Mouse (Mus musculus): ENCODE measurements around the gene Srrm4. TPM values are rescaled to one million over a fixed set of nuclear protein-coding genes. Genes with fewer than 3 reads are reported as not detected.

Gene Srrm4
- polyA plus RNA-seq, 1 experiment: not detected

DNA sequence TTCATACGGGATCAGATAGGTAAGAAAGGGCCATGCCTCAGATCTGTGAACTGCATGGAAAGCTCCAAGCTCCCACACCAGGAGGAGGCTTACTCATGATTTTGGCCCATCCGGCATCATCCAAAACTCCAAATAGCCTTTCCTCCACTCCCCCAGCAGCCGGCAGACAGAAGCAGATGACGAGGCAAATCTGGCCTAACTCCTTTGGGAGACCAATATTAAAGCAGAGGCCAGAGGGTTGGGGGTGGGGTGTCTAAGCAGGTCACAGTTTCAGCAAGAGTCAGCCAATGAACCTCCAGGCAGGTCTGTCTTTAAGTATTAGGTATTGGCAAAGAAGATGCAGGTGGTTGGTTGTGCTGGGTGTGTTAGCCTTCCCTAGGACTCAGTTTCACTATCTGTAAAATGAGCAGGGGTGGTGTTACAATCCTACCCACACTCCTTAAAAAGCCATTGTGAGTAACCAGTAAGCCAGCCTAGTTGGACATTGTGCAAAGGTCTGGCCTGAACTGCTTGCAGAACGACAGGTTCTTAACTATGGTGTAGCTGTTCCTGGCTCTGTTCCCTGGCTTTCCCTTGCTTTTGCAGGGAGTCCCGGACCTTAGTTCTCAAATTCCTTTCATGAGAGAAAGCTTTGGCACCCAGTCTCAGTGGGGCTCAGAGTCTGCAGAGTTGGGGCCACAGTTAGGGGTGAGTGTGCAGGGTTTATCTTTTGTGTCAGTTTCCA, 172.1 kb downstream of the Srrm4 start:
- TF ChIP-seq GATA1 (IDR thresholded peaks at IDR 0.05; ENCODE audit: low read length): no peak

DNA sequence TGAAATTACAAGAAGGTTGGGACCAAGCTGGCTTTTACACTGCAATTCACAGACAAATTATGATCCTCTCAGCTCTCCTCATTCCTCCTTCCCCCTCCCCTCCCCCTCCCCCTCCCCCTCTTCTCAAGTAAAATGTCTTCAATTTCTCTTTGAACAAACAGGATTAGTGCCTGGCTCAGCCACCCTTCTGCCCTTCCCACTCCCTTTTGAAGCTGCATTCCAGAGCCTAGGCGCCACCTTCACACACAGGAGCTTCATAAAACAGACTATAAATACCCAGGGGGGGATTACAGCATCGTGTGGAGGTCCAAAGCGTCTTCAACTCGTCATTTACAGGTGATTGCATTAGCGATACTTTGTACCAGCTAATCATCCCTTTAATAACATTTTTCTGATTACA, 175.4 kb downstream of the Srrm4 start:
- TF ChIP-seq GATA1 (IDR thresholded peaks at IDR 0.05; ENCODE audit: low read length): no peak

DNA sequence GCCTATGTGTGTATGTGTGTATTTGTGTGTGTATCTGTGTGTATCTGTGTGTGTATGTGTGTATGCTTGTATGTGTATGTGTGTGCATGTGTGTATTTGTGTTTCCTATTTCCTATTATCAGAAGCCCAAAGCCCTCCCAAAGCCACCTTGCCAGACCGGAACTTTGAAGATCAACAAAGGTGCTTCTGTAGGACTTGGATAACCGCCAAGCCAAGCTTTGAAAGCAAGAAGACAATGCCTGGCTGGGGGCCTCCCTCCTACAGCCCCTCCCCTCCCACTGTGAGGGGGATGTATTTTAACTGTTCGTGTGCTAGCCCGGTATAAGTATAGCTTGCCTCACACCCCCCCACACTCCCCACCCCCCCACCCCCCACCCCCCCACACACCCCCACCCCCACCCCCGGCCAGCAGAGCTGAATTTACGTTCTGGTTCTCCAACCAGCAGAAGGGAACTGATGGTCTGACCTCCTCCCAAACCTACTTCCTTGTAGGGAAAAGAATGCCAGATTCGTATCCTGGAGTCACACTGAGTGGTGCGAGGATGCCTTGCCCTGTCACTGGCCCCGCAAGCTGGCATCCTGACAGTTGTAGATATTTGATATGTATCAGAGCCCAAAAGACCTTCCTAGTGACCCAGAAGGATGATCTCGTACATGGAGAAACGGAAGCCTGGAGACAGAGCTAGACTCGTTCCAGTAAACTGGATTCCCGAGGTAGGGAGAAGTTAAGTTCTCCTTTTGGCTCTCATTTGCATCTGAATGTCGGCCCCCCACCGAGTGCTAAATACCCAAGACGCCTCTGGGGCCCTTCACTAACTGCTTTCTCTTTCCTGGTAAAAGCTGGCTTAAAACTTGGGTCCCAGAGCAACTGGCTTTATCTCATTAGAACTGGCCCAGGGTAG, 181.7 kb downstream of the Srrm4 start:
- TF ChIP-seq GATA1 (IDR thresholded peaks at IDR 0.05; ENCODE audit: low read length): no peak

DNA sequence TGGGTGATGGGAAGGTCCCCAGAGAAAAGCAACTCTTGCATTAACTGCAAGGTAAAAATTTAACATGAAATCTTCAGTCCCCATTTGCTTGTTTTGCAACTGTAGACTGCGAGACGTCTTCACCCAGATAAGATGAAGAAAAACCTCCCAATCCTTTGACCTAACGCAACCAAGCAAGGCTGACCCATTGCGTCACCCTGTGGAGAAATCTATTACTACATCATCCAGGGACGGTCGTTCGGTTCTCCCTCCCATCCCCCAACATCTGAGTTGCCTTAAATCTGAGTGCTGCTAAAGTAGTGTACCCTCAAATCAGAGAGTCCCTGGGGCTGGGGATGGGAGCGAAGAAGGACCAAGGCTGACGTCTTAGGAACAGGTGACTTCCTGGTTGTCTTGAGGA, 182.7 kb downstream of the Srrm4 start:
- no peak for TF ChIP-seq GATA1 (IDR thresholded peaks at IDR 0.05; ENCODE audit: low read length)

DNA sequence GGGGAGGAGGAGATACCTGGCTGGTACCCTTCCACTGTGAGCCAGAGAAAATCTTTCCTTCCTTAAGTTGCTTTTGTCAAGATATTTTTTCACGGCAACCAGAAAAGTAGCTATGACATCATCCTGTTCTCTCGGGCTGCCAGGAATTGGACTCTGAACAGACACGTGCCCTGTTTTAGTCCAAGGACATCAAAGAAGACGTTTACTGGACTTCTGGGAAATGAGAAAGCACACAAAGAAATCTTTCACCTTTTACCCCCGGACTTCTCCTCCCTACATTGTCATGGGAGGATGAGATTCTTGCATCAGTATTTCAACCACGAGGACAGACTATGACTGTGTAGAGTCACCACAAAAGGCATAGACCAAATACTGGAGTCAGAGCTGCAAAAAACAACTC, 183.7 kb downstream of the Srrm4 start:
- TF ChIP-seq GATA1 (IDR thresholded peaks at IDR 0.05; ENCODE audit: low read length): no peak

DNA sequence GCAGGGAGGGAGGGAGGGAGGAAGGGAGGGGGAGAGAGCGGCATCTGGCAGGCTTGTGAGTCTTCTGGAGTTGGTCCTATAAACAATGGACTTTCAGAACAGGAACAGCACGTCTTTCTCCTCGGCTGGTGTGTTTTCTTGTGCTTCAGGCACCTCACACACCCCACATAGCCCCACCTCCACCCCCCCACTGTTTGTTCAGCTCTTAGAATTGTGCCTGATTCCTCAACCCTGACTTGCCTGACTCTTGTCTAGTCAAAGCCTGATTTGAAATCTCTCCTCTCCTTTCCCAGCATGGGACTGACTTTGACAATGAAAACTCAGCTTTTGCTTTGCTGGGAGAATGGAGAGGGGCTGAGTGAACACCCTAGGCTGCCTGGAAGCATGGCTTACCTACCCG, 184.3 kb downstream of the Srrm4 start:
- TF ChIP-seq GATA1 (IDR thresholded peaks at IDR 0.05; ENCODE audit: low read length): no peak

DNA sequence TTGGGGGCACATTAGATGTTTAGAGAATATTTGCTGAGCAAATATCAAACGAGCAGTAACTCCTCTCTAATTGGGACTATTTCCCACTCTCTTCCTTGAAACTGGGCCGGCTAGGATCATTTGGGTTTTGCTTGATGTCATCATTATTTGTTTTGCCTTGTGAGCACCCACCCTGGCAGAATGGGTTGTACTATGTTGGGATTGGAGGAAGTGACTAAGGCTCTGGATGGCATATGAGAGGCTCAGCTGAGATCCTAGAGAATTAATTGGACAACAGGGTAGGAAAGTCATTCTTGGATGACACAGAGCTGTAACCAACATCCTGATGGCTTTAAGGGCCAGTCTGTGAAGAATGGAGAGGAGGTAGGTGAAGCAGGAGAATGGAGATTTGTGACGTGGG, 185.1 kb downstream of the Srrm4 start:
- TF ChIP-seq GATA1 (IDR thresholded peaks at IDR 0.05; ENCODE audit: low read length): no peak

DNA sequence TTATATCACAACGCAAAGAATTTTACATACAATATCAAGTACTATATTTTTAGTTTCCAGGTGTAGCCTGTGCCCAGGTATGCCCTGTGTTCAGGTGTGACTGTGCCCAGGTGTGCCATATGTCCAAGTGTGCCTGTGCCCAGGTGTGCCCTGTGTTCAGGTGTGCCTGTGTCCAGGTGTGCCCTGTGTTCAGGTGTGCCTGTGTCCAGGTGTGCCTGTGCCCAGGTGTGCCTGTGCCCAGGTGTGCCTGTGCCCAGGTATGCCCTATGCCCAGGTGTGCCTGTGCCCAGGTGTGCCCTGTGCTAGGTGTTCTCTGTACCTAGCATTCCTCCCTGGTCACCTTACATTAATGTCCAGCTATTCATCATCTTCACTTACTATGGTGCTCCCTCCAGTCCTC, 185.7 kb downstream of the Srrm4 start:
- no peak for TF ChIP-seq GATA1 (IDR thresholded peaks at IDR 0.05; ENCODE audit: low read length)

DNA sequence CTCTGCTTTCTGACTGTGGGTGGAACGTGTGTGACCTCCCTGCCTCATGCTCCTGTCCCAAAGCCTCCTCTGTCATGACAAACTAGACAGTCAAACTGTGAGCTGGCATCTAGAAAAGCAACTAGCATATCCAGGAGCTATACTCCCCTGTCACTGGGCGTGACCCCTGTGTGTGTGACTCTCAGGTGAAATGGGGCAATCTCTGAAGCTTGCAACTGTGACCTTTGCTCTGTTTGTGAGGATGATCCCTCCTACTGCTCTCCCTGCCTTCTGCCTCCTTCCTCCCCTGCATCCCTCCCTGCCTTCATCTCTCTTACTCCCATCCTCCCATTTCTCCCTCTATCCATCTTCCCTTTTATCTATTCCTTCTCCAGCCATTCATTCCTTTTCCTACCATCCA, 187.6 kb downstream of the Srrm4 start:
- no peak for TF ChIP-seq GATA1 (IDR thresholded peaks at IDR 0.05; ENCODE audit: low read length)

DNA sequence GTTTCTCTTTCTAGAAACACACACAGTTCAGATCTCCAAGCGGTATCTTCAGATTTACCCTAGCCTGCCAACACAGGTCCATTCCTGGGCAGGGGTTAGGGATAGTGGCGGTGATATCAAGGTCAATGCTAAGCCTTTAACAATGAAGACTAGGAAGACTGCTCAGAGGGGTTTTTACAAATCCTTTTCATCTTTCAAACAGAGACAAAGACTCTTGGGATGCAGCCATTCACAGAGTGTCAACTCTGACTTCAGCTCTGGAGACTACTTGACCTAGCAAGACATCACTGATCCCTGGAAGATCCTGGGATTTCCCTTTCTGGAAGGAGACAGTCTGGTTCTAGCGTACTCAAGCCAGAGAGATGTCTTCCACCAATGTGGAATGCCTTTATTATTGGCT, 190.8 kb downstream of the Srrm4 start:
- TF ChIP-seq GATA1 (IDR thresholded peaks at IDR 0.05; ENCODE audit: low read length): no peak

DNA sequence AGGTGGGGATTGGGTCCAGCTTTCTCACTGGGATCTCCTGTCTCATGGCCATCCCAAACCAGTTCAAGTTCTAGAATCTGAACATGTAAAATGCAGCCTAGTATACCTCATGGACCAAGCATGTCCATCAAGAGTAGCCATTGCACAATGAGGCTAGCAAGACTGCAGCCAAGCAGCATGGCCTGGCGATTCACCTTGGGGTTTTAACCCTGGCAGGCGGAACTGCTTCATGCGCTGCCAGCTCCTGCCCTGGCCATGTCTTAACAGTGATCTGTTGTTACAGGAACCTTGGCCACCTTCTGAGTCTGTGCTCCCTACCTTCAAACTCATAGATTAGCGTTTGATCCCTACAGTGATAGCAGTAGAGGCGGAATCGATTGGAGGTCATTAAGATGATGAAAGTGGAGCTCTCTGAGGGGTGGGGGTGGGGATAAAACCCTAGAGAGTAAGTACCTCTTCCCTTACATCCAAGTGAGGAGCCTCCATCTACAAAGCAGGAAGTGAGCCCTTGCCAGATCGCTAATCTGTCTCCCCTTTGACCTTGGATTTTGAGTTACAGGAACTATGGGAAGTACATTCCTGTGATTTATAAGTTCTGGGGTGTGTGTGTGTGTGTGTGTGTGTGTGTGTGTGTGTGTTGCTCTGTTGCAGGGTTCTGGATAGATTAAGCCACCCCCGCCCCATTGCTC, 191.4 kb downstream of the Srrm4 start:
- no peak for TF ChIP-seq GATA1 (IDR thresholded peaks at IDR 0.05; ENCODE audit: low read length)

DNA sequence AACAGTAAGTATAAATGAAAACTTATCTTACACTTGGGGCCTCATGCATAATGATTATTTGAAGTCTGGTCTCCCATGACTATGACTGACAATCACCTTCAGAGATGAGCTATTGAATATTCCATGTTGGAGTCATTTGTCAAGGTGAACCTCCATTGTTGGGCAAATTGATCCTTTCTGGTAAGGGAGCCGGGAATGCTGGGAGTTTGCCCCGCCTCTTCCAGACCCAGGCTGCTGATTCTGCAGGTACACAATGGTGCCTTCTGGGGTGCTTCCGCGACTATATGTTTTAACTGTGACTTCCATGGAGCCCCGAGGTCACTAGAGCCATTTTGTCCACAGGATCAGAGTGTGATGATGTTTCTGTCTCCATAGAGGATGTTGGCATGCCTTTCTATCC, 195.5 kb downstream of the Srrm4 start:
- no peak for TF ChIP-seq GATA1 (IDR thresholded peaks at IDR 0.05; ENCODE audit: low read length)

DNA sequence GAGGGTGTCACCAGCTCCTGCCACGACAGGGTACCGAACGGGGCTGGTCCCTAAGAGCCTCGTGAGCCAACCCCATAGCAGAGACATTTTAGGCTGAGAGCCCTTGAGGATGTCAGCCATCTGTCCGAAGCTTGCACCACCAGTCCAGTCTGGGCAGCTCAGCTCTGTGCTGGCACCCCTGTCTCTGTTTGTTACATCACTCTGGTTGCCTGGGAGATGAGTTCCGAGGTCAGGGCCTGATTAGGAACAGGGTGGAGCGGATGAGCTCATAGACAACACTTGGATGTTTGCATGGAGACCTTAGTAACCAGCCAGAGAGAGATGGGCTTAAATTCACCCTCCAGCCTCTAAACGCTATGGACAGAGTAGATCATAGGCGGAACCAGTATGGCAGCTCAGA, 199.0 kb downstream of the Srrm4 start:
- no peak for TF ChIP-seq GATA1 (IDR thresholded peaks at IDR 0.05; ENCODE audit: low read length)

DNA sequence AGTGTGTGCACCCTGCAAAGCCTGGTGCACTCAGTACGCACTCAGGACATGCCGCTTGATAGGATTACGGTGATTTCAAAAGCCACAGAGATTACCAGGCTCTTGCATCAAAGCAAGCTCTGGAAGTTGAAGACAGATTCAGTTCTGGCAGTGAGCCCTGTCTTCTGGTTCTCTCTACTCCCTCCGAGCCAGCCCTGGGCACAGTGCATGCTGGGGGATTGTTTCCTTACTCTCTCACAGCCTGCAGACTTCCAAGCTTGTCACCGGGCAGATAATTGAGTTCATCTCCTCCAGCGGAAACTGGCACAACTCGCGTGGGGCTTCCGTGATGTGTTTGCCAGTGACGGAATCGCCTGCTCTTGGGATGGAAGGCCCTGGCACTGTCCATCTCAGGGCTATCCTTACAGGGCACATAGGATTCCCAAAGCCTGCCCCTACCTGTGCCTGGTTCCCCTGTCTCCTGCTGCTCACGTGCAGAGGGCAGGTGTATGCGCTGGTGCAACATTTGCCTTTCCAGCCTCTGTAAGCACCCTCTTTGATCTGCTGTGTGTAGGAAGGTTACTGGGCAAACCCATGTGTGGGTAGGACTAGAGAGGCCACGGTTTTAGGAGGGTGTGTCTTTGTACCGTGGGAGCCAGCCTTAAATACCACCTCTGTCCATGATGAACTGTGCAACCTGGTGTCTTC, 201.6 kb downstream of the Srrm4 start:
- no peak for TF ChIP-seq GATA1 (IDR thresholded peaks at IDR 0.05; ENCODE audit: low read length)

DNA sequence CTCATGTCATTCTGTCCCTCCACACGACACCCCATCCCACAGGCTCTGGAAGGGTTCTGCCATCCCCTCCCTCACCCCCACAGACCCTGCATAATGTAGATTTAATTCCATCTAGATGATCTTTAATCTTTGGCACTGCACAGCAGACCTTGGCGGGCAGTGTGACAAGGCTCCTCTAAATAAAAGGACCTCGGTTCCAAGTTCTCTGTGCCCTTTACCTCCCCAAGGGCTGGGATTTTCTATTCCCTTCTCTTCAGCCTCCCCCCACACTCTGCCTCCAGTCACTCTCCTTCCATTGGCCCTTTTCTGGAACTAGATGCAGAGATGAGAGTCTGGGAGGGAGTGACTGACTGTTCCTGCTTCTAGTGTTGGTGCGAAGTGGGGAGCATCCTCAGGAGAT, 202.3 kb downstream of the Srrm4 start:
- TF ChIP-seq GATA1 (IDR thresholded peaks at IDR 0.05; ENCODE audit: low read length): no peak

Other genes with a start within 250 kb of the Srrm4 start
- gene Hspb8, start 169.0 kb downstream of the Srrm4 start, polyA plus RNA-seq (2012): not detected in 2 replicates

Data from G1E-ER4 (cell line).